Mouse (Mus musculus): ENCODE results near the gene Ephb4. TPM values are rescaled to one million over a fixed set of nuclear protein-coding genes. Genes with fewer than 3 reads are reported as not detected.
A peak's percentile ranks its signal among the peaks of the same experiment; 100 is the strongest.

Ephb4 gene
- polyA plus RNA-seq, 1 experiment from 2014 or later, result 37.6 TPM

DNA sequence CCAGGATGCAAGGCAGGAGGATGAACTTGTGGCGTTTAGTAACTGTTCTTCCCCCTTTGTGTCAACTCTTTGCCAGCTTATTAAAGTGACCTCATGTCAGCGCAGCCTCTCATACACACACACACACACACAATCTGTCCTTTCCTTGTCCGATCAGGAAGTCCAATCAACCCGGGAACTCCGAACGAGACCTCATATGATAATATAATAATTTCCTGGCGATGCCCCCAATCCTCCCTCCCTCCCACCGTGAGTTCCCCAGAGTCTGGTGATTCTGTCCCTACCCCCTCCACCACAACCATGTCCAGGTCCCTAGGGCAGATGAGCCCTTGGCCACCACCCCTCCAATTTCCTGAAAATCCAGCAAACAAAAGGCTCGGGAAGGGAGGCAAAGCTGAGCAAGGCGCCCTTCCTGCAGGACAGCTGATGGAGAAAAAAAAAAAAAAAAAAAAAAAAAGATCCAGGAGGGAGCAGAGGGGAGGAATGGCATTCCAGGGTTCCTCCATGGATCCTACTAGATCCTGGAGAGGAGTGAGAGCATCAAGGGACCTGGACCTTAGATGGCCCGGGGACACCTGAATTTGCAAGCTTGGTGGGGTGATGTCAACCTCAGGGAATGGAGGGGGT, 11.1 kb upstream of the Ephb4 start:
- no peaks in the 10 kb centered on the region for H3K27me3 ChIP-seq (replicated peaks)
- H3K4me2 ChIP-seq (replicated peaks), result peak overlapping the region; percentile 60
- peak overlapping the region; percentile 52 for H3K9ac ChIP-seq
- peak; percentile 24 for ATAC-seq
- no peaks in the 10 kb centered on the region for H3K9me3 ChIP-seq
- no peaks in the 10 kb centered on the region for H3K36me3 ChIP-seq
- peak overlapping the region; percentile 36 for H3K4me3 ChIP-seq (replicated peaks)
- H3K4me1 ChIP-seq (replicated peaks), result peaks cover 27% of the 10 kb centered on the region
- H3K27ac ChIP-seq, result peak overlapping the region; percentile 83
- WGBS, result 2% methylated on average over 11 of the region's 11 CpGs

DNA sequence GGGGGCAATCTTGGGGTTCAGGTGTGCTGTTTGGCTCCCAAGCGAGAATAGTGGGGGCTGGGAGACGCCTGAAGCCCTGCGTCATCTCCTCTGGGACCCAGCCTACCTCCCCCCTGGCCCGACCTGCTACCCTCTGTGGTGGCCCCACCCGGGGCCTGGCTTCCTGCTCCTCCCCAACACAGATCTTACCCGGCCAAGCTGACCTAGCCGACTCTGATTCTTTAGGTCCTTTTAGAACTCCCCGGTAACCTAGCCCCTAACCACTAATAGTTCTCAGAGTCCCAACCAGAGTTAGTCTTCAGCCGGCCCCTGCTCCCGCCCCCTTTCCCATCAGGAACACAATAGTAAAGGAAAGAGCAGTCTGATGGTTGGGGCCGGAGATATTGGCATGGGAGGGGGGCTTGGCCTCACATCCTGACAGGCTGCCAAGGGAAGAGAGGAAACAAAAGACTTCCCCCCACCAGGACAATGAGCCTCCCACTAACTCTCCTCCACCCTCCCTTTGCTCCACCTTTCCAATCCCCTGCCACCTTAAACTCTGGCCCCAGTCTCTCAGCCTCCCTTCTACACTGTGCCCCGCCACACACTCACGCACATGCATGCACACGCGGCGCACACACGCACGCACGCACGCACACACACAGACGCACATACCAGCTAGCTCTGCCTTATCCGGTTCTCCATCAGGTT, 10.5 kb upstream of the Ephb4 start:
- Histone ChIP-seq H3K4me1 (replicated peaks) (peaks cover 24% of the 10 kb centered on the region), H3K9ac (peak overlapping the region; percentile 52), H3K36me3 (no peaks in the 10 kb centered on the region), H3K9me3 (no peaks in the 10 kb centered on the region), H3K27me3 (replicated peaks) (no peaks in the 10 kb centered on the region), H3K27ac (peak overlapping the region; percentile 83), H3K4me3 (replicated peaks) (peak overlapping the region; percentile 36), H3K4me2 (replicated peaks) (peak overlapping the region; percentile 60)
- WGBS, result 17% methylated on average over 20 of the region's 22 CpGs
- peak; percentile 40 for ATAC-seq

DNA sequence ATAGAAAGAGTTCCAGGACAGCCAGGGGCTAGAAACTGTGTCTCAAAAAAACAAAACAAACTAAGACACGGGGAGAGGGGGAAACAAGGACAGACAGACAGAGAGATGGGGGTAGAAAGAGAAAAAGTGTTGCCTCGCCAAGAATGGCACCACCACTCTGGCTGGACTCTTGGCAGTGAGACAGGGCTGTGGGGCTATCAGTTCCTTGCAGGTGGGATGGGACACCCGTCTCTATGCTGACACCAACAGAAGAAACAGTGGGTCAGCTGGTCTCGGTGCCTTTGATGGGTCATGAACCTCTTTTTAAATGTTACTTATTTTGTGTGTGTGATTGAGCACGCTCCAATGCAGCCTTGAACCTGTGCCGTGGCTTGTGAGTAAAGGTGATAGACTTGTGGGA, 9.7 kb upstream of the Ephb4 start:
- peak overlapping the region; percentile 83 for H3K27ac ChIP-seq

DNA sequence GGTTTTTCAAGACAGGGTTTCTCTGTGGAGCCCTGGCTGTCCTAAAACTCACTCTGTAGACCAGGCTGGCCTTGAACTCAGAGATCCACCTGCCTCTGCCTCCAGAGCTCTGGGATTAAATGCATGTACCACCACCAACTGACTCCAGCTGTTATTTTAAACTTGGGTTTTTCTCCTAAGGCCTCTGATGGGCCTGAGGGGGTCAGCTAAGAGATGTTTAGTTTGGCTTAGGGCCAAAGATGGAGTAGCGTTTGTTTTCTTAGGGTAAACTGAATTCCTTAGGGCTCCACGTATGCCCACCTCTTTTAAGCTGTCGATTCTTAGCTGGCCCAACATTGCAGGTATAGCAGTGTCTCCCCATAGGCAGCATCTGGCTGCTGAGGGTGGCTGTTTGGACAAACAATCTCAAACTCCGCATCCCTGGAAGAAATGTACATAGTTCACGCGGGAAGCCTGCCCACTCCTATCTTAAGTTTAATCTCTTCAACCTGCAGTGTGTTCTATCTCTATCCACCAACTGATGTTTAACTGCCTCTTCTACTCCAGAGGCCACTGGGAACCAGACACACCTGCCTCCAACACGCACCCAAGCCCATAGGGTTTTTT, 7.4 kb upstream of the Ephb4 start:
- Histone ChIP-seq H3K4me3 (replicated peaks) (no peak overlapping the region), H3K36me3 (no peaks in the 10 kb centered on the region), H3K4me1 (replicated peaks) (peaks cover 33% of the 10 kb centered on the region), H3K9me3 (no peaks in the 10 kb centered on the region), H3K4me2 (replicated peaks) (no peak overlapping the region), H3K9ac (no peak overlapping the region), H3K27ac (no peak overlapping the region), H3K27me3 (replicated peaks) (no peaks in the 10 kb centered on the region)
- no peak for ATAC-seq
- WGBS, result 39% methylated on average over 7 of the region's 7 CpGs

More for the DNA sequence above, 9.7 kb upstream of the Ephb4 start:
- Histone ChIP-seq H3K4me2 (replicated peaks) (no peak overlapping the region), H3K27me3 (replicated peaks) (no peaks in the 10 kb centered on the region), H3K9me3 (no peaks in the 10 kb centered on the region), H3K4me1 (replicated peaks) (peaks cover 30% of the 10 kb centered on the region), H3K36me3 (no peaks in the 10 kb centered on the region), H3K4me3 (replicated peaks) (no peak overlapping the region), H3K9ac (no peak overlapping the region)
- no peak for ATAC-seq
- WGBS, result 75% methylated on average over 6 of the region's 6 CpGs

DNA sequence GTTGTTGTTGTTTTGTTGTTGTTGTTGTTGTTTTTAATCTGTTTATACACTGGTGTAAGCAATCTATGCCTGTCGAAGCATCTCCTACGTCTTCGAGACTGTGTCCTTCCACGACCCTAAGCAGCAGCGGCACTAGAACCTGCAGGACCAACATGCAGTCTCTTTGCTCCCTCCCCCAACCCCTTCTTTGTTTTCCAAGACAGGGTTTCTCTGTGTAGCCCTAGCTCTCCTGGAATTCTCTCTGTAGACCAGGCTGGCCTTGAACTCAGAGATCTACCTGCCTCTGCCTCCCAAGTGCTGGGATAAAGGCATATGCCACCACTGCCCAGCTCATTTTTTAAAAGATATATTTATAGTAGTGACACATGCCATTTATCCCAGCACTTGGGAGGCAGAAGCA, 6.5 kb upstream of the Ephb4 start:
- Histone ChIP-seq H3K4me3 (replicated peaks) (no peak overlapping the region), H3K4me2 (replicated peaks) (no peak overlapping the region), H3K9ac (no peak overlapping the region), H3K9me3 (no peaks in the 10 kb centered on the region), H3K27me3 (replicated peaks) (no peaks in the 10 kb centered on the region), H3K27ac (no peak overlapping the region), H3K4me1 (replicated peaks) (peaks cover 41% of the 10 kb centered on the region), H3K36me3 (no peaks in the 10 kb centered on the region)
- no peak for ATAC-seq
- 96% methylated on average over 5 of the region's 5 CpGs for WGBS

DNA sequence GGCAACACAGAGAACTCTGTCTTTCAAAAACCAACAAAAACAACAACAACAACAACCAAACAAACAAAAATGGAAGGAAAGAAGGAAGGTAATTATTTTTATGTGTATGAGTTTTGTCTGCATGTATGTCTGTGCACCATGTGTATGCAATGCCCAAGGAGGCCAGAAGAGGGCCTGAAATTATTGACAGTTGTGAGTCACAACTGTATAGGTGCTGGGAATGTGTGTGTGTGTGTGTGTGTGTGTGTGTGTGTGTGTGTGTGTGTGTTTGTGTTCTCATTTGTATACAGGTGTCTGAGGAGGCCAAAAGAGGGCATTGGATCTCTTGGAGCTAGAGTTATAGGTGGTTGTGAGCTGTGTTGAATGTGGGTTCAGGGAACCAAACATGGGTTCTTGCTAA, 6.0 kb upstream of the Ephb4 start:
- H3K9ac ChIP-seq, result no peak overlapping the region
- peaks cover 44% of the 10 kb centered on the region for H3K4me1 ChIP-seq (replicated peaks)
- no peaks in the 10 kb centered on the region for H3K9me3 ChIP-seq
- ATAC-seq, result no peak
- H3K36me3 ChIP-seq, result no peaks in the 10 kb centered on the region
- H3K4me2 ChIP-seq (replicated peaks), result no peak overlapping the region
- no peaks in the 10 kb centered on the region for H3K27me3 ChIP-seq (replicated peaks)
- no peak overlapping the region for H3K4me3 ChIP-seq (replicated peaks)
- H3K27ac ChIP-seq, result peak overlapping the region; percentile 73

DNA sequence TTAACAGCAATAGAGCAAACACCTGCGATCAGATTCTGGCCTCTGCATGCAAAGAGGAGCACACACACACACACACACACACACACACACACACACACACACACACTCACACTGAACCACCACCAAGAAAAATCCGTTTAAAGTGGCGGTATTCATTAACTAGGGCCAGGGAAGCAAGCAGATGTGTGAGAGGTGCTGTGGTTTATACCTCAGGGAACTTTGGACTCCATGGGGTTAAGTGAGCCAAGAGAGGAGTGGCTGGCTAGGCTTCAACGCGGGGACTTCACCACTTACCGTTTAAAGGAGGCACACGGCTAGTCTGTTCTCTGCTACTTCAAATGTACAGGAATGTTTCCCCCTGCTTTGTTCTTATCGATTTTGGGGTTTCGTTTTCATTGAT, 4.1 kb upstream of the Ephb4 start:
- peak; percentile 73 for ATAC-seq
- H3K36me3 ChIP-seq, result no peaks in the 10 kb centered on the region
- 13% methylated on average over 9 of the region's 9 CpGs for WGBS
- peak overlapping the region; percentile 81 for H3K27ac ChIP-seq
- H3K9me3 ChIP-seq, result no peaks in the 10 kb centered on the region
- H3K27me3 ChIP-seq (replicated peaks), result no peaks in the 10 kb centered on the region
- H3K4me2 ChIP-seq (replicated peaks), result peak overlapping the region; percentile 44
- H3K9ac ChIP-seq, result 0 out of 2 replicates have a peak overlapping the region, but pooled peaks have one; percentile 5
- H3K4me3 ChIP-seq (replicated peaks), result no peak overlapping the region
- peaks cover 37% of the 10 kb centered on the region for H3K4me1 ChIP-seq (replicated peaks)

DNA sequence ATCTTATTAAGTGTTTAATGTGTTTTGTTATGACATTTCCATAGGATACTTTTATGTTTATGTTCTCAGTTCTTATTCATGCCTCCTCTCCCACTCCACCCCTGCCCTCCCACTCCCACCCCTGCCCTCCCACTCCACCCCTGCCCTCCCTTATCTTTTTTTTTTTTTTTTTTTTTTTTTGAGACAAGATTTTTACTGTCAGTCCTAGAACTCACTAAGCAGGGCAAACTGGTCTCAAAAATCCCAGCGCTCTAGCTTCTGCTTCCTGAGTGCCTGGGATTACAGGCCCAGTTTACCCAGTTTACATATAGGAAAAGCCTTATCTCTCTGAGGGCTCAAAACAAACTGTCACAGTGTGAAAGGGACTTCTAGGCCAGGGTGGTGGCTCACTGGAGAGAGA, 3.5 kb upstream of the Ephb4 start:
- 41% methylated on average over 1 of the region's 1 CpGs for WGBS
- Histone ChIP-seq H3K9ac (no peak overlapping the region), H3K4me3 (replicated peaks) (no peak overlapping the region), H3K27ac (peak overlapping the region; percentile 70), H3K27me3 (replicated peaks) (no peaks in the 10 kb centered on the region), H3K4me1 (replicated peaks) (peaks cover 37% of the 10 kb centered on the region), H3K9me3 (no peaks in the 10 kb centered on the region), H3K4me2 (replicated peaks) (peak overlapping the region; percentile 44), H3K36me3 (no peaks in the 10 kb centered on the region)
- ATAC-seq, result no peak

DNA sequence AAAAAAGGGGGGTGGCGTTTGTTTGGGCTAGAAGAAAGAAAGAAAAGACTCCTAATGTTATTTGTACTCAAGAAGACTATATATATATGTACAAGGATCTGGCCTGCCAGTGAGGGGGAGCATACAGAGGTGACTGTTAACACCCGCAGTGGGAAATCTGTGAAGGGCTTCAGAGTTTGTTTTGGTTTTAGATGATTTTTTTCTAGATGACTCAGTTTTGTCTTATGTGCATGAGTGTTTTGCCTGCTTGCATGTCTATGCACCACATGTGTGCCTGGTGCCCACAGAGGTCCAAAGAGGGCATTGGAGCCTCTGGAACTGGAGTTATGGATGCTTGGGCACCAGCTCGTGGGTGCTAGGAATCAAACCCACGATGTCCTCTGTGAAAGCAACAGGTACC, 2.9 kb upstream of the Ephb4 start:
- H3K36me3 ChIP-seq, result no peaks in the 10 kb centered on the region
- no peak for ATAC-seq
- no peak overlapping the region for H3K4me3 ChIP-seq (replicated peaks)
- peaks cover 40% of the 10 kb centered on the region for H3K4me1 ChIP-seq (replicated peaks)
- peak overlapping the region; percentile 70 for H3K27ac ChIP-seq
- H3K9ac ChIP-seq, result no peak overlapping the region
- WGBS, result 68% methylated on average over 4 of the region's 4 CpGs
- H3K27me3 ChIP-seq (replicated peaks), result no peaks in the 10 kb centered on the region
- no peaks in the 10 kb centered on the region for H3K9me3 ChIP-seq
- H3K4me2 ChIP-seq (replicated peaks), result peak overlapping the region; percentile 9; the same call in 1 of the 2 replicates

DNA sequence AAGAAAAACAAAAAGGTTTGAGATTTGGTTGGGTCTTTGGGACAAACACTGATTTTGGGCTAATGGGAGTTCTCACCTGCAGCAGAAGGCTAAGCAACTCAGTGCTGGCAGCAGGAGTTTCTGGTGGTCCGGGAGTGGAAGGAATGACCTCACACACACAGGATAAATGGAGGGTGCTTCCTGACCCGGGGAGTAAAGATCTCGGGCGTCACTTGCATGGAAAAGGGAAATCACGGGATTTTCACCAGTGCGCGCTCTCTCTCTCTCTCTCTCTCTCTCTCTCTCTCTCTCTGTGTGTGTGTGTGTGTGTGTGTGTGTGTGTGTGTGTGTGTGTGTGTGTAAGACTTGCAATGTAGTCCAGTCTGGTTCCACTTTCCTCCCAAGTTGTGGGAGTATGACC, 2.1 kb upstream of the Ephb4 start:
- Histone ChIP-seq H3K4me1 (replicated peaks) (peaks cover 45% of the 10 kb centered on the region), H3K27me3 (replicated peaks) (no peaks in the 10 kb centered on the region), H3K36me3 (no peaks in the 10 kb centered on the region), H3K27ac (peak overlapping the region; percentile 97), H3K9ac (no peak overlapping the region), H3K9me3 (no peaks in the 10 kb centered on the region), H3K4me3 (replicated peaks) (no peak overlapping the region), H3K4me2 (replicated peaks) (peak overlapping the region; percentile 93)
- 18% methylated on average over 7 of the region's 7 CpGs for WGBS
- no peak for ATAC-seq

DNA sequence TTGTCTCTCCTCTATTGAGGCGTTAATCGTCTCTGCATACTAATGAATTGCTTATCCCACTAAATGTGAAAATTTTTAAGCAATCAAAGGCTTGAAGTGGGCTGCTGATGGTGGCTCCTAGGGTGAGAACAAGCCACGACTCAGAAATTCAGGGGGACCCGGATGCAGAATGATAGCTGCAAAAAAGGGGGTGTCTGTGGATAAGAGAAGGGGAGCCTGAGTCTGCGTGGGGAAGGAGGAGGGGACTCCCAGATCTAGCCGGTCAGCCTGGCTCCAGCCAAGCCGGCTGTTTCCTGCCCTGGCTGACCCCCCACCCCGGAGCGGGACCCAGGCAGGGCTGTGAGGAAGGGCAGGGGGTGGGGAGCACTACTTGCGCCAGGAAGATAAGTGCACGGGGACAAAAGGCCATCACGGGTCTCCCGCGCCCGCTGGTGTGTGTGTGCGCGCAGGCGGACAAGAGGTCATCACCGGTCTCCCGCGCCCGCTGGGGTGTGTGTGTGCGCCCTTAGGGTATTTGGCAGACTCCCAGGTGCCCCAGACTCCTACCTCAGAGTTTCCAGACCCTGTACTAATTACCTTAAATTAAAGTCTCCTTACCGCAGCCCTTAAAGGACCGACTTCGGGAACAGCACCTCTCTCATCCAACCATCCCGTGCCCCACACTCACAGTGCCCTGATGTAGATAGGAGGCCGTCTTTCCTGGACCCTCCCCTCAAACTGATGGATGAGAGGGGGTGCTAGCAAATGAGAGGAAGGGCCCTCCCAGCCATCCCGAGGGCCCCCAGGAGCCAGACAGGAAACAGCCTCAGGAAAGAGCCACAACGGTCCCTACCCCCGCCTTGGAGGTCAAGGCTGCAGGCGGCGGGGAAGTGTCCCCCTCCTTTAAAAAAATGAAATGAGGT, 1.2 kb upstream of the Ephb4 start:
- Histone ChIP-seq H3K27ac (peak overlapping the region; percentile 97), H3K9me3 (no peaks in the 10 kb centered on the region), H3K4me3 (replicated peaks) (peak overlapping the region; percentile 76), H3K4me2 (replicated peaks) (peak overlapping the region; percentile 93), H3K9ac (peak overlapping the region; percentile 51), H3K36me3 (peaks cover 2% of the 10 kb centered on the region), H3K4me1 (replicated peaks) (peaks cover 47% of the 10 kb centered on the region), H3K27me3 (replicated peaks) (no peaks in the 10 kb centered on the region)
- no peak for ATAC-seq
- 4% methylated on average over 33 of the region's 33 CpGs for WGBS
